Mouse (Mus musculus) lung, postnatal 4 days (tissue): ENCODE data around the gene Plaa.
"Not testable (repeated sequence)": the region's sequence is repeated elsewhere in the genome, so short reads cannot be mapped to it uniquely, and the experiment has no call there.

ENCODE experiments used
- DNase-seq, 2 experiments: peaks; one replicate each; pipeline ENCODE4 v3.0.0; 2021

Plaa gene

DNA sequence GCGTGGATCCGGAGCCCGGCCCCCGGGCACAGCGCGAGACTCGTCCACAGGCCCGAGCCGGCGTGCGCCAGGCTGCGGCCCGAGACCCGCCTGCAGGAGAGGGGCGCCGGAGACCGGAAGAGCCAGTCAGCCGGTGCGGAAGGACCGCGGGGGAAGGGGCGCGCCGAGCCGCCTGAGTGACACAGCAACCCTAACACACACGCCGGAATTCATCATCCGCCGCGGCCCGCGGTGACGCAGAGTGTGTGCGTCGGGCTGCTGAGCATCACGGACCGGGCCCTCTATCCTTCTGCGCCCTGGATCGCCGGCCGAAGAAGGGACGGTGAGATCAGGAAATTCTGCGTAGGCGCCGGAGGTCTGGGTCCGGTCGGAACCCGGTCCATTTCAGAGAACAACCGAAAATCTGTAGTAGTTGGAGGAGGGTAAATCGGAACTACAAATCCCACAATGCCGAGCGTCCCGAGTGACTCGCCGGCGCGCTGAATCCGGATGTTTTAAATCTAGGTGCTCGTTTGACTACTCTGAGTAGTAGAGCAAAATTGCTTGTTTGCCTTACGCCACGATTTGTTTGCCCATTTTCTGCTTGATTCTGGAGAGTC lies at the start of gene Plaa:
Gene Plaa (minus strand): TSS at position 214 of the 599 bp plus-strand sequence.
- DNase-seq: peak; percentile 93 to 95

DNA sequence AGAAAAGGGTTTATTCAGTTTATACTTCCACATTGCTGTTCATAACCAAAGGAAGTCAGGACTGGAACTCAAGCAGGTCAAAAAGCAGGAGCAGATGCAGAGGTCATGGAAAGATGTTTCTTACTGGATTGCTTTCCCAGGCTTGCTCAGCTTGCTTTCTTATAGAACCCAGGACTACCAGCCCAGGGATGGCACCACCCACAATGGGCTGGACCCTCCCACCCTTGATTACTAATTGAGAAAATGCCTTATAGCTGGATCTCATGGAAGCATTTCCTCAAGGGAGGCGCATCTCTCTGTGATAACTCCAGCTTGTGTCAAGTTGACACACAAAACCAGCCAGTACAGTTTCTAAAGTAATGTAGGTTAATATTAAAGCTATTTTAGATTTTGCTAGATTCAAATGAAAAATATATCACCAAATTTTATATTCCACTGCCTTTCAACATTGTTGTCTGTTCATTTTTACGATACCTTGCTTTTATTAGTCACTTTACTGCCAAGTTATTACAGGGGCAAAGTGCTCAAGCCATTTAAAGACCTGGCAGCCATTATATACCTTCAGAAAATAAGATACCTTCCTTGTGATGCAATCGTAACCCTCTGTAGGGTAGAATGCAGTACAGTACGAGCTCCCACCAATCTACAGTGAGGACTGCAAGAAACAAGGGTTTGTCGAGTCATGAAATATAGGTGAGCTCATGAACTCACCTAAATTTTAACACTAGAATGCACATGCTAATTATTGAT lies 47.6 kb upstream of the Plaa start:
- not testable (repeated sequence) for DNase-seq

GRCm38 (mm10) chr4:94649920-94650319 lies 46.9 kb upstream of the Plaa start, which contains the start of gene Lrrc19:
Gene Lrrc19, minus strand, starts transcription at chr4:94650144.
- no peak for DNase-seq

DNA sequence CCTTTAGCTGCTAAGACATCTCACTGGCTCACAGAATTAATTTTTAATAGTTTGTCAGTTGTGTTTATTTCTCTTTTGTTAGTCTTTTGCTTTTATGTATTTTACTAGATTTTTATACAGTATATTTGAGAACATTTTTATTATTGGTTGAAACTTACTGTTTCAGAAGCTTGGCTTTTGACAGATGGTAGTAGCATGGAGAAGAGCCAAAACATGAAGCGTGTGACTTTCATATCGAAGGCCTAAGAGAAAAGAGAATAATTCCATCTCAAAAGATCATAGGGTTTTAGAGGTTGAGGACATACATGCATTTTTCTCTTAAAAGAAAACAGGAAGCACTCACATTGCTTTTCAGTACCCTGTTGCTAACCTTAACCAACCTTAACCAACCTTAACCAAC lies 40.1 kb upstream of the Plaa start:
- DNase-seq: no peak

GRCm38 (mm10) chr4:94620077-94620476 lies 17.0 kb upstream of the Plaa start:
- no peak for DNase-seq

DNA sequence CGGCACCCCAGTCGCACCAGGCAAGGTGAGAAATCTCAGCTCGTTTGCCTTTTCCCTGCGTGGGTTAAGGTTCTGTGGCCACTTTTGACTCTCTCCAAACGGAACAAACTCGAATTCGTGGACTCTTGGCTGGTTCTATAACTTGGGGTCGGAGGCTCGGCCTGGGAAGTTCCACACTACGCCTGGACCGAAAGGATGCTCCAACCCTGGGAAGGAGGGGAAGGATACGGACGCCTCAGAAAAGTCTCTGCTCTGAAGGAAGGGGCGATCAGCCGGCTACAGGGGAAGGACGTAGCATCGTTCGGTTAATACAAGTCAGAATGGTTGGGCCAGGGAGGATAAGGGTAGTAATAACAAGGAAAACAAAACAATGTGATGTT lies 11.6 kb upstream of the Plaa start:
- no peak for DNase-seq

DNA sequence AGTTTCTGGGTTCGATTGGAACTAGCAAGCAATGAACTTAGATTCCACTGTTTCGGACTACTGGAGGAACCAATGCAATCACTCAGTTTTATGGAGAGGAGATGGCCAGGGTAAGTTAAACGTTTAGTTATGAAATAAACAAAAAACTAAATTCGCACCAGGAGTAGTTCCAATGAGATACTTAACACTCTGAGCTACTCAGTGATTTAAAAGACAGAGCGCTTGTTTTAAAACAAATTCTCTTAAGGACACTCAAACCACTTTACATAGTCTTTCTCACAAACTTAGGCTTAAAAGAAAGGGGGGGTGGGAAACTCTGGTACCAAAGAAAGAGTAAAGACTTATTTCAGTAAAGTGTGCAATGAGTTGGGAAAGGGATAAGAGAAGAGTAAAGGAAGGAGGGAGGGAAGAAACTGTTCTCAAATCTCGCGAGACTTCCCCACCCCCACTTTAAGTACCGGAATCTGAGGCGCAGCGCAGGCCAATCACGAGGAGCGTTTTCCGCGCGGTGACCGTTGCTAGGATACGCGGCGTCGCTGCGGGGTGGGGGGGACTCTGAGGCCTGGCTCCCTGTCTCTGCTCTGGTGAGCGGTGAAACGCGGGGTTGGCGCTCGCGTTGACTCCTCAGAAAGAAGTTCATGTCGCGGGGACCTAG lies 11.1 kb upstream of the Plaa start, which contains the start of gene Ift74:
Gene Ift74 (plus strand): TSS at position 520 of the 655 bp plus-strand sequence.
- DNase-seq: peak; percentile 94

- no peak for DNase-seq
Measured at GRCm38 (mm10) chr4:94610339-94610738, 7.3 kb upstream of the Plaa start.

DNA sequence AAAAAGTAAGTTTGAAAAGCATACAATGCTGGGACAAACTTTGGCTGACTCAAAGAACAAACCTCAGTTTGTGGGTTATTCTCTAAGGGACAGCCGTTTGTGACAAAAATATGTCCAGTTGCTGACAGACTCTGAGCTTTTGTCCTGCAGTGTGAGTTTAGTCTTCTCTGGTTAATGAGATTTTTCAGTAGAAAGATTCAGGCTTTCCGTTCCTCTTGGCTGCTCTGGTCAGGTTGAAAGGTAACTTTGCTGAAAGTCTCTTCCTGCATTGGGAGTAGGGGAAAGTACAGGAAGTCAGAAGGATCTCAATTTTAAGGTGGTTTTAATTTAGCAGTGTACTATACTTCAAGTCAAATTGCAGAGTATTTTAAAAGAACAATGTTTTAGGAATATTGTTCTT lies 2.5 kb upstream of the Plaa start:
- no peak for DNase-seq

- DNase-seq: no peak
Measured at GRCm38 (mm10) chr4:94604452-94605019, 1.5 kb upstream of the Plaa start.

DNA sequence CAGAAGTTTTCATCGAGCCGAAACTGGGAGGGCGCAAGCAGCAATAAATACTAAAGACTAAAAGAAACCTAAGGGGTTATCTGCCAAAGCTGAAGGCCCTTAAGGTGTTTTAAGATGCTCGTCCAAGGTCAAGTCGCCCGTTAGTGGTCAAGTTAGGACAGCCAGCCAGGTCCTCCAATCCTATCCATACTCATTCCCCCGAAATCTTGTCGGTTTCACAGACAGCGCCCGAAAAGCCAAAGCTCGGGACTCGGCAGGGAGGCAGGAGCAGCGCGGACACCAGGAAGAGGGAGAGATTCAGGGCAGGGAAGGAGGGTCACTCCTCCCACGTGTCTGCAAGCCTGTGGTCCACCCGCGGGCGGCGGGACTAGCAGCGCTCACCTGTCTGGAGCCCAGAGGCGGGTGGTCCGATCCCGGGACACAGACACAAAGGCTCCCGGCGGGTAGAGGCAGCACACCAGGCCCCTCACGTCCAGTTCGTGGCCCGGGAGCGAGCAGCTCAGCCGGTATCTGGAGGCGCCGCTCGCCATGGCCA lies 481 bp downstream of the Plaa start:
- DNase-seq: no peak

DNA sequence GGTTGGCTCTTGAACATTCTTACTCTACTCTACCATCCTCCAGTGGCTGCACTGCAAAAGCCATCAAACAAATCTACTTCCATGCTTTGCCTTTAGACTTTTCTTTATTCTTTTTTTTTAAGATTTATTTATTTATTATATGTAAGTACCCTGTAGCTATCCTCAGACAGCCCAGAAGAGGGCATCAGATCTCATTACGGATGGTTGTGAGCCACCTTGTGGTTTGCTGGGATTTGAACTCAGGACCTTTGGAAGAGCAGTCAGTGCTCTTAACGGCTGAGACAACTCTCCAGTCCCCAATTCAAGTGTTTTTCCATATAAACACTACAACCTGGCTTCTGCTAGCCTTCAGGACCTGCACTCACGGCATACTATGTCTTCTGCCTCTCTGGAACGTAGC lies 1.6 kb downstream of the Plaa start:
- DNase-seq: peak in 1 of 2 experiments; percentile 9

GRCm38 (mm10) chr4:94592709-94593108 lies 10.3 kb downstream of the Plaa start:
- no peak for DNase-seq

- DNase-seq: no peak
Measured at GRCm38 (mm10) chr4:94591765-94592381, 11.2 kb downstream of the Plaa start.

GRCm38 (mm10) chr4:94572677-94573076 lies 30.4 kb downstream of the Plaa start:
- no peak for DNase-seq

DNA sequence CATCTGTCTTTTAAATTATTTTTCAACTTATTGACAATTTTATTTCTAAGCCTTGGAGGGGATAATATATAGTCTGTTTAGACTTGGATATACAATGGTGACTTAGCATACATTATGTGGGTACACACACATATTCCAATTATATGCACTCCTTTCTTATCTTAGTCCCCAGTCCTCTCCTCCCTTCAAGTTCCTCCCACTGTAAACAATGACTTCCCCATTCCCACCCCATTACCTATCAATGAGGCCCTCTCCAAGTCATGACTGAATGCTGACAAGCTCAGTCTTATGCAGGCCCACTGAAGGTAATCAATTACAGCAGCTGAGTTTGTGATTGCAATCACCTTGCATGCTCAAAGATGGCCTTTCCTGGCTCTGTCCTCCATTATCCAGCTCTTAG lies 38.7 kb downstream of the Plaa start:
- DNase-seq: no peak

DNA sequence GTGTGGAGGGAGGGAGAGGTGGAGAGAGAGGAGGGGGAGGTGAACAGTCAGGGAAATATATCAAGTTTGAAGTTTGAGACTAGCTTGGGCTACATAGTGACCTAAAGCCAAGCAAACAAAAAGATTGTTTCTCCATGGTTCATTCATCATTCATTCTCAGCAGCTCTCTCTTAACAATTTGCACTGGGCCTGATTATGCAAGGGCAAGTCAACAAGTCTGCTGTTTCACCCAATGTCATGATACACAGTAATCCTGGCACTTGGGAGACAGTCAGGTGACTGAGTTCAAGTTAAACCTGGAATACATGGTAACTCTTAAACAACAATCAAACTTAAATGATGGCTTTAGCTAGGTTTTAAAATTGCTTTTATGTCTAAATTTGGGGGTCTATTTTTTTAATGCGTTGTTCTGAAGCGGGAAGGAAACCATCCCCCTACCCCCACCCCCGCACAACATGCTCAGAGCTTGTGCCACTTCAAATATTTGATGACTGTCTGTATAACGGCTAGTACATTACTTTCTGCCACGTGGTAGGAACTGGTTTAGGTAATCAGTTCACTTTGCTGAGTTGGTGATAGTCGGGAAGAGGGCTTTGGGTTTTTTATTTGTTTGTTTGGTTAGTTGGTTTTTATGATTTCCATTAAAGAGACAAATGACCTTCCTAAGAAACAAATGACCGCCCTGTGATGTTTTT lies 40.9 kb downstream of the Plaa start:
- DNase-seq: no peak

GRCm38 (mm10) chr4:94560316-94560715 lies 42.7 kb downstream of the Plaa start:
- no peak for DNase-seq

- no peak for DNase-seq
Measured at GRCm38 (mm10) chr4:94559266-94559665, 43.8 kb downstream of the Plaa start.

- DNase-seq: no peak
Measured at GRCm38 (mm10) chr4:94557145-94557544, 45.9 kb downstream of the Plaa start.

DNA sequence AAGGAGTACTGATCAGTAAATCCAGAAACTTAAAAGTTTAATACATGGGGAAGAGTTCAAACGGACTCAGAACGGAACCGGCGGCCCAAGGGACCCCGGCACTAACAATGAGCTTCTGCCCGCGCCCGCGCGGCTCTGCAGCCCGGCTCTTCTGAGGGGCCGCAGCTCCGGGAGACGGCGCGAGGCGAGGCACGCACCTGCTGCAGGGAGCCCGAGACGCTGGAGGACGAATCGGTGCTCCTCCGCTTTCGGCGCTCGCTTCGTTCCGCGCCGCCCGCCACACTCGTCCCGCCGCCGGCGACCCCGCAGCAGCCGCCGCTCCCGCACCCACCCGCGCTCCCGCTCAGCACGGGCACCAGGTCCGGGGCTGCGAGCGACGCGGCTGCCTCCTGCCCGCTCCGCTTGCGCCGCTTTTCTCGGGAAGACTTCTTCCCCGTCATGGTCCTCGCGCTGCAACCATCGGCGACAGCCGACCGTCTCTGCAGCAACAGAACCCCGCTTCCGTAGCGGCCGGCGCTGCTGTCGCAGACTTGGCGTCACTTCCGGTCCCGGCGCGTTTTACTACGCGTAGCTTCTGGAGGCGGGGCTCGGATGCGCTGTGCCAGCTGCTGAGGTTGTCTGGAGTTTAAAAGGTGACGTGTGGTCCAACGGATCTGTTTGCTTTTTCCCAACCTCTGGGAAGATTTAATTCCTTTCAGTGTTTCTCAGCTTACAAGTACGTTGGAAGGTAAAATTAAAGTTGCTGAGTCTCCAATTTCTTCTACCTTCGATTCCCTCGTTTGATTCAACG lies 46.6 kb downstream of the Plaa start, which contains the start of the genes Gm10306 and Caap1:
Gene Gm10306 (plus strand): TSS at position 282 of the 790 bp plus-strand sequence.
Gene Caap1 (minus strand): TSS at position 532 of the 790 bp plus-strand sequence.
- DNase-seq: peak; percentile 95 to 96
